Mouse (Mus musculus) T-helper 2 cell (primary cell): ENCODE measurements around the gene Picalm.

Source experiments
- in situ Hi-C: fragments of 300-600 bp; cut with MboI, MseI; formaldehyde crosslinking; loops from one replicate; pipeline ENCODE4 v1.15.1; 2025; ENCODE audit warnings: high pct_unique_total_duplicates

Picalm gene

GRCm38 (mm10) chr7:90131831-90132241 lies 1.8 kb downstream of the Picalm start:
- in situ Hi-C loops, result no loop called here

DNA sequence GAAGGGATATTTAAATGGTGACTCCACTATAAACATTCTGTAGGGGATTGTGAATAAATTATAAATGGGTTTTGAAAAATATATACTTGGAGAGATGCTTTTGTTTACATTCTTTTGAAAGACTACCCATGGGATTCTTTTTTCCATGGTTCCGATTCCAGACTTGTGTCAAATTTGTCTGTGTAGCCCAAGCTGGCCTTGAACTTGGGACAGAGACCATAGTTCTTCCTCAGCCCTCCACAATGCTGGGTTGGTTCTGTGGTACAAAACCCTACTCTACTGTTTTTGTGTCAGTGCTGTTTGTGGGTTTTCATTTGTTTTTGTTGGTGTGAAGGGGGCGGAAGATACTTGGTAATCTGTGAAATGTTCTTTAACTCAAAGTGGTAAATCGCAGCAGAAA lies 2.3 kb downstream of the Picalm start:
- in situ Hi-C loops, result no loop called here

- in situ Hi-C loops, result no loop called here
These were observed 6.7 kb downstream of the Picalm start for GRCm38 (mm10) chr7:90136736-90137135.

- in situ Hi-C loops, result no loop called here
These were observed 8.3 kb downstream of the Picalm start for GRCm38 (mm10) chr7:90138359-90138758.

GRCm38 (mm10) chr7:90140290-90140689 lies 10.3 kb downstream of the Picalm start:
- in situ Hi-C loops, result no loop called here

DNA sequence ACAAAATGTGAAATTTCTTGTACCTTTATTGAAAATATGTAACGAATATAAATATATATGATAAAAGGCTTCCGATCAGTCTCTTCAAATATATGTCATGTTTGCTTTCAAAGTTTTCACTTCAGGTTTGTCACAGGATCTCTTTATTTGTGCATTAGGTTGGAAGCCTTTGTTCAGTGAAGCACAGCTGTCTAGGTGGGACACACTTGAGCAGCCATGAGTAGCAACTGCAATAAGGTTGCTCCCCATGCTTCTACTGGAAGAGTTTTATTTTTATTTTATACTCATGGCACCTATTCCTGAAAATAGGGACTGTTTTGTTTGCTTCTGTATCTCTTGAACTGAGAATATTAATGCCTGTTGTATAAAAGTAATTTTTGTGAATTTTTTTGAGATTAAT lies 14.3 kb downstream of the Picalm start:
- in situ Hi-C loops, result no loop called here

DNA sequence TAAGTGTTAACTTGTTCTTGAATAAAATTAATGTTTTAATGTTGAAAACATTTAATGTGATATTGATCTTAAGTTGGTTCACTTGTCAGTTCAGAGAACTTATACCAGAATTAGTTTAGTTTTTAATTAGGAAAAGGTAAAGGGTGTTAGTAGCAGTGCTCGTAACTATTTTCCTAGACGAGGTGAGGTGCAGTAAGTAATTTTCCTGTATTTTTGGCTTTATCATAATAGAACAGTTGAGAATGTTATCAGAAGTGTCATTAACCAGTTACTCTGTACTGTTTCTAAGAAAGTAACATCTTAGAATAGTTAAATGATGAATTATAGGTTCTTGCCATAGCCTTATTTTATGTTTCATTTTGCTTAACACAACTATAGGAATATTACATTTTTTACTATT lies 15.0 kb downstream of the Picalm start:
- in situ Hi-C loops, result loop anchor here (5.0 kb wide), 1 partner anchor 148 kb away; no protein-coding TSS in a partner anchor

DNA sequence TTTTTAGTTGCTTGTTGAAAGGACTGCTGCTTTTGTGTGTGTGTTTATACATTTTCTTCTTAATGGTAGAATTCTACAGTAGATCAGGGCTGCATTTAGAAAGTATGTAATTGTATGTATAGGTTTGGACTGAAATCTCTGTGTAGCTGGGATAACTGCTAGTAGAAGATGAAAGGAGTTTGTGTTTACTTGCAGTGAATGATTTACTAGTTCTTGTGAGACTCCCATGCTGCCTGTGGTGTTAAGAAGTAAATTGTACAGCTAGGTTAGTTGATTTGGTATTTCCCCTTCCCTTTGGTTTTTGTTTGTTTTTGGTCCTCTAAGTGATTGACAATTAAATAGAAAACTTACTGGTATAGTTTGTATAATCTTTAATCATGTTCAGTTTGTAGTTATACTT lies 15.4 kb downstream of the Picalm start:
- in situ Hi-C loops, result loop anchor here (5.0 kb wide), 1 partner anchor 148 kb away; no protein-coding TSS in a partner anchor

DNA sequence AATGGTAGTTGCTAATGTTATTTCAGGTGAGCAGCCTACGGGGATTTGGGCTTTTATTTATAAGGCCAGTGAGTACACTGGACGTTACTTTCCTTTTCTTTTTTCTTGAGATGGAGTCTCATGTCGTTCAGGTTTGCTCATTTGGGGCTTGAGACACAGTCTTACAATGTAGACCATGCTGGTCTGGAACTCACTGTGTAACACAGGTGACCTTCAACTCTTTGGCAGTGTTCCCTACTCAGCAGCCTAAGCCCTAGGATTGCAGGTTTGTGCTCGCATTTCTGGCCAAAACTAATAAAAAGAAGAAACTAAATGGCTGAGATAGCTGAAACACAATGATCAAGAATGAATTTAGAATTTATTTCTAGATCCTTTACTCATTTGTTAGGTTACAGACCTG lies 15.9 kb downstream of the Picalm start:
- in situ Hi-C loops, result loop anchor here (5.0 kb wide), 1 partner anchor 149 kb away; no protein-coding TSS in a partner anchor

DNA sequence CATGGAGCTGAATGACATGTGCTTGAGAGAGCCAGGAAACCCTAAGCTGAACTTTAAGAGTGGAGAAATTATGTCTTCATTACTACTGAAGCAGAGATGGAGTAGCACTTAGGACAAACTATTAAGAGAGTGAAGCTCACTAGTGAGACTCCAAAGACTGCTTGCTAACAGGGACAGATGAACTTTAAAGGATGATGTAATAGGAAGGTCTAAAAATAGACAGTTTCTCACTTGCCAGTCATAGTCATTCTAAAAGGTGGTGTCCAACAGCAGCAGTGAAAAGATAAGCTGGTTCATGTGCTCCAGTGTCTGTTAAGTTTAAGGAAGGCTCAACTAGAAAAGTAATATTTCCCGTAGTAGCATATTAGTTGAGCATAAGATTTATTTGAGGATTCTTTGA lies 16.3 kb downstream of the Picalm start:
- in situ Hi-C loops, result loop anchor here (5.0 kb wide), 1 partner anchor 149 kb away; no protein-coding TSS in a partner anchor

DNA sequence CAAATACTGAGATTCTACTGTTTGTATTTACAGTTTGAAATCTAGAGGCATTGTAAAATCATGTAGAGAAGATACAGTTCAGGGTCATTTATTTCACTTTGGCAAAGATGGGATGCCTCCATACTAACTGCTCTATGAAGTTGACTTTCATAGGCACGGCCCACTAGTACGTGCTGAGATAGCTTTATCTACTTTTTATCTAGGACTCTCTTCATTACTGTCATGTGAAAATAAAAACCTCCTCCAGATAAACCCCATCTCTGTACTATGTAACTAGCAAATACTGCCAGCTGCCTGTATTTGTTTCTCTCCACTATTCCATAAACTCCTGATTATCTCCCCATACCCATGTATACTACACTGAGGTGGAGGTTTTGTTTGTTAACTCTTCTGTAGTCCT lies 18.0 kb downstream of the Picalm start:
- in situ Hi-C loops, result loop anchor here (5.0 kb wide), 1 partner anchor 151 kb away; no protein-coding TSS in a partner anchor

GRCm38 (mm10) chr7:90148516-90148915 lies 18.5 kb downstream of the Picalm start:
- in situ Hi-C loops, result loop anchor here (5.0 kb wide), 1 partner anchor 151 kb away; no protein-coding TSS in a partner anchor

DNA sequence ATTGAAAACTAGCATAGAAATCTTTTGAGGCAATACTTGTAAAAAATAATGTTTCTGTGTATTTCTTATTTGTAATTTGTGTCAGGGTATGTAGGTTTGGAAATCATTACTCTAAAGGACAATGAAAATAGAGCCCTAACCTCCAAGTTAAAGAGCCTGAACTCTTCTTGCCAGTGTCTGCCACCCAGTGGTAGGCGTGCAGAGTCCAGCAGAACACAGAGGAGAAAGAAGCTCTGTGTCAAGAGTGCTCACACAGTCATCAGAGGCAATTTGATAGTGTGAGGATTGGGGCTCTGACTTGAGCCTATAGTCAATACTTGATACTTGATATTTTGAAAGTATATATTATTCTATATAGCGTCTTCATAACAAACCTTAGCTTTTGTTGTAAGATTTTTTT lies 20.3 kb downstream of the Picalm start:
- in situ Hi-C loops, result no loop called here

DNA sequence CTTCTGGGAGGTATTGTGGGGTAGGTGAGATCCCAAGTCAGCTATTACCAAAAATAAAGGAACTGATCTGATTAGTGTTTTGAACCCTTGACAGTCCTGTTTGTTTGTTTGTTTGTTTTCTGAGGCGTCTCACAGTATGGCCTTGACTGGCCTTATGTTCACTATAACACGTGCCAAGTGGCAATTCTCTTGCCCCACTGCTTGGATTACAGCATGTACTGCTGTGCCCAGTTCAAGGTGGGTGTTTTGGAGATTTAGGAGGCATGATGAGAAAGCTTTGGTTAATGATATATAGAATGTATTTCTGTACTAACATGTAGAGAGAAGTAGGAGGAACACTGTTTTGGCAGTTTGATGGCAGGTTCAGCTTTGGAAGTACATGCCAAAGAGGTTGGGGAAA lies 28.0 kb downstream of the Picalm start:
- in situ Hi-C loops, result no loop called here

DNA sequence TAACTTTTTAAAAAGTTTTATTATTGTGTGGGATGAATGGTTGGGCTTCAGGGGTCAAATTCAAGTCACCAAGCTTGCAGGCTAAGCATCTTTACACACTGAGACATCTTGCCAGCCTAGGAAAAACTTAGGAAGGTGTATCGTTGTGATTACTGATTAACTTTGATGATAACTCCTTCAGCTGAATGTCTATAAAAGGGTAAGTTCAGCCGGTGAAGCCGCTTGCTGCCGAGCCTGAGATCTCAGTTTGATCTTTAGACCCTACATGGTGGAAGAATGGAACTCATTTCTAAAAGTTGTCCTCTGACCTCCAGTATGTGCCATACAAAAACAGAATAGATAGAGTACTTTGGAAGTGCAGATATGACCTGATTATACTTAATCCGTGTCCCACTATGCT lies 30.6 kb downstream of the Picalm start:
- in situ Hi-C loops, result no loop called here

GRCm38 (mm10) chr7:90164276-90164675 lies 34.3 kb downstream of the Picalm start:
- in situ Hi-C loops, result no loop called here

DNA sequence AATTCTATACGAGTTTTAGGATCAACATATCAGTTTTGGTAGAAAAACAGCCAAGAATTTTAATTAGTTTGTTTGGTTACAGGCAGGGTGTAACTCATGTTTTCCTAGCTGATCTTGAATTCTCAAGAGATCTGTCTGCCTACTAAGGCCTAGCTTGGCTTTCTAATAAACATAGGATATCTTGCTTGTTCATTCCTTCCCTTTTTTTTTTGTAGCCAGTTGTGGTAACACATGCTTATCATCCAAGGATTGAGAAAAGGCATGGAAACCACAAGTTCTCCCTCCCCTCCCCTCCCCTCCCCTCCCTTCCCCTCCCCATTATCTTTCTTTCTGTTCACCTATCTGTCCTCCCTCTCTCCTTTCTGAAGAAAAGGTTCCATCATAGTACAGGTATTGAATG lies 36.0 kb downstream of the Picalm start:
- in situ Hi-C loops, result loop anchor here (5.0 kb wide), 1 partner anchor 36 kb away; no protein-coding TSS in a partner anchor

DNA sequence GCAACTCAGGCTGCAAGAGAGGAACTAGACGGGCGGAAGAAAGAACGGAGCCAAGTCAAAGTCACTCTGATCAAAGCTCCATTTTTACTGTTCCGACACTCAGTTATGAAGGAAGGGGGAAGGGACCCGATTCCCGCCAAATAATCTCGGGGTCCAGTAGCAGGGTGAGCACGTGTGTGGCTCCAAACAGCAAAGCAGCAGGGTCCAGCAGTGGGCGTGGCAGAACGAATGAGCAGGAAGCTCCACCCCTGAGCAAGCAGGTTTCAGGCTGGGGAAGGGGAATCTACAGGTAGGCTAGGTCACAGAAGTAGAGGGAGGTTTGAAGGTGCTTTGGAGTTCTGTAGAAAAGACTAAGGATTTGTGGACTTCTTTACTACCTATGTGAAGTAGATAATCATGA lies 37.8 kb downstream of the Picalm start:
- in situ Hi-C loops, result loop anchor here (5.0 kb wide), 1 partner anchor 35 kb away; no protein-coding TSS in a partner anchor

DNA sequence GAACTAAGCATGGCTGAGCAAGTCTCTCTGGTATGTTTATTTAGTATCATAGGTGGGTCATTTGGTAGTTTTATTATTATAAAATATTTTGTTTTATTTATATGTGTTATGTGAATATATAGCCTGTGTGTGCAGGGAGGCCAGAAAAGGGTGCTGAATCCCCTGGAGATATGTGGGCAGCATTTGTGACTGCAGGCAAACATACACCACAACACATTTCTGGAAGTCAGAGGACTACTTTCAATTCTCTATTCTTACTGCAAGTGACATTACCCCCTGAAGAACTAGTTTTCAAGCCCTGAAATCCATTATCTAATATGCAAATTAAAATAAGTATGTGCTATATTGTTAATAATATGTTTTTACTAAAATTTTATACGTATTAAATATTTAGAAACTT lies 43.8 kb downstream of the Picalm start:
- in situ Hi-C loops, result no loop called here

- in situ Hi-C loops, result no loop called here
These were observed 45.6 kb downstream of the Picalm start for GRCm38 (mm10) chr7:90175576-90175975.

DNA sequence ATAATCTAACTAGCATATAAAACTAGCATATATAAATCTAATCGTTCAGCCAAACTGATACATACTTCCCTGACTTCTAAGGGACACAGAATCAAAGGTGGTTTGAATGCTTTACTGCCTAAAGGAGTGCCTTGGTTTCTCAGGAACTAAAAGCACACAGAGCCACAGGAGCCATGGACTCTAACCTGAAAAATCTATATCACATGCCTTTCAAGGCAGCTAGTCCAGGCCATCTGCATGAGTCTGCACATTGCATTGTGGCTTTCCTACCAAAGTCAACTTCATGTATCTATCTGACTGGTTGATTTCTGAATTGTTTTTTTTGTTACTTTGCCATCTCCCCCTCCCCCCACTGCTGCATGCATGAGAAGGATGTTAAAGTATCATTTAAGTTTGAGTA lies 50.6 kb downstream of the Picalm start:
- in situ Hi-C loops, result no loop called here

DNA sequence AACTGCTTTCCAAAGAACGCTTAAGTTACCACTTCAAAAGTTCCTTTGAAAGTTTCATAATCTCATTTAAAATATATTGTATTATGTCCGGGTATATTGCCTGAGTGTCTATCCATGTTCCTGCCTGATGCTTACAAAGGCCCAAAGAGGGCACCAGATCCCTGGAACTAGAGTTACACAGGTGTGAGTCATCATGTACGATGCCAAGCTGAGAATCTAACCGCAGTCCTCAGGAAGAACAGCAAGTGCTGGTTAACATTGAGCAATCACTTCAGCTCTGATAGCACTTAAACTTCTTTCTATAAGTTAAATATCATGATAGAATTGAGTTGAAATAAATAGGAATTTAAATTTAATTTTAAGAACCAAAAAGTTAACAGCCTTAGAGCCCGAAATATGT lies 70.2 kb downstream of the Picalm start:
- in situ Hi-C loops, result loop anchor here (5.0 kb wide), 1 partner anchor 33 kb away; no protein-coding TSS in a partner anchor

DNA sequence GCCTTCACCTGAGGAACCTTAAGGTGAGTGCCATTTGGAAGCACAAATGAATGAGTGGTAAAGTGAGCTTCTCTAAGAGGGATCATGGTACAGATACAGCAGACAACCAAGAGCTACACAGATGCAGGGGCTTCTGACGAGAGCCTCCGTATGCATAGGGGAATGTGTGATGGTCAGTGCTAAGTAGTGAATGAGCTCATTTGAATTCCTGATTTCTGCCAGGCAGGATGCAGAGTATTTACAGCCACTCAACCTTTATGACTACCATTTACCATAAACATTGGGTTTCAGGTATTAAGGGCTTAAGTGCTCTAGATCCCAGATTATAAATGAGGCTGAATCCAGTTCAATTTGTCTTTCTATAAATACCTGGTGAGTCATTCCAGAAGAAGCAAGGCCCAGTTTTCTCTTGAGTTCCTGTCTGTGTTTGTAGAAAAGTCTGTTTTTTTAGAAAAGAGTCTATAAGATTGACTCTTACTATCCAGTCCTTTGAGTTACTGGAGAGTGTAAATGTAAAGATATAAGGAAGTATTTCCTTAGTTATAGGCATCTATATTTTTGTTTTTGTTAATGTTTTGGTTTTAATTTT lies 72.0 kb downstream of the Picalm start:
- in situ Hi-C loops, result loop anchor here (5.0 kb wide), 1 partner anchor 35 kb away; no protein-coding TSS in a partner anchor
